Mouse (Mus musculus): ENCODE results near the gene Mindy2. TPM values are rescaled to one million over a fixed set of nuclear protein-coding genes. Genes with fewer than 3 reads are reported as not detected.
A peak's percentile ranks its signal among the peaks of the same experiment; 100 is the strongest.

Gene Mindy2
- total RNA-seq, 2 experiments from 2014 or later = 9.0 to 12.5 TPM

- ATAC-seq (replicated peaks; ENCODE audit: poor library complexity, severe bottlenecking) = no peak
Observed at GRCm38 (mm10) chr9:70669197-70669596, 12.2 kb upstream of the Mindy2 start.

GRCm38 (mm10) chr9:70668048-70668447 is 11.1 kb upstream of the Mindy2 start:
- no peak for ATAC-seq (replicated peaks; ENCODE audit: poor library complexity, severe bottlenecking)

GRCm38 (mm10) chr9:70666811-70667210 is 9.8 kb upstream of the Mindy2 start:
- ATAC-seq (replicated peaks; ENCODE audit: poor library complexity, severe bottlenecking) = peak; percentile 92

- ATAC-seq (replicated peaks; ENCODE audit: poor library complexity, severe bottlenecking) = no peak
Observed at GRCm38 (mm10) chr9:70665372-70666145, 8.6 kb upstream of the Mindy2 start.

GRCm38 (mm10) chr9:70664847-70665246 is 7.9 kb upstream of the Mindy2 start:
- no peak for ATAC-seq (replicated peaks; ENCODE audit: poor library complexity, severe bottlenecking)

GRCm38 (mm10) chr9:70658266-70658665 is 1.3 kb upstream of the Mindy2 start:
- no peak for ATAC-seq (replicated peaks; ENCODE audit: poor library complexity, severe bottlenecking)

- peak; percentile 60 for ATAC-seq (replicated peaks; ENCODE audit: poor library complexity, severe bottlenecking)
Observed at GRCm38 (mm10) chr9:70656130-70657007, 605 bp downstream of the Mindy2 start, which contains the start of gene Gm10642. TSS of gene Gm10642 (plus strand) at chr9:70656251.

GRCm38 (mm10) chr9:70655764-70656129 is 1.2 kb downstream of the Mindy2 start:
- ATAC-seq (replicated peaks; ENCODE audit: poor library complexity, severe bottlenecking) = no peak

GRCm38 (mm10) chr9:70654496-70654895 is 2.5 kb downstream of the Mindy2 start:
- no peak for ATAC-seq (replicated peaks; ENCODE audit: poor library complexity, severe bottlenecking)

- ATAC-seq (replicated peaks; ENCODE audit: poor library complexity, severe bottlenecking) = no peak
Observed at GRCm38 (mm10) chr9:70653875-70654274, 3.1 kb downstream of the Mindy2 start.

GRCm38 (mm10) chr9:70652221-70652620 is 4.8 kb downstream of the Mindy2 start:
- no peak for ATAC-seq (replicated peaks; ENCODE audit: poor library complexity, severe bottlenecking)

- peak; percentile 46 for ATAC-seq (replicated peaks; ENCODE audit: poor library complexity, severe bottlenecking)
Observed at GRCm38 (mm10) chr9:70650994-70651393, 6.0 kb downstream of the Mindy2 start.

- ATAC-seq (replicated peaks; ENCODE audit: poor library complexity, severe bottlenecking) = peak; percentile 62
Observed at GRCm38 (mm10) chr9:70650260-70650659, 6.7 kb downstream of the Mindy2 start.

GRCm38 (mm10) chr9:70636748-70637147 is 20.2 kb downstream of the Mindy2 start:
- no peak for ATAC-seq (replicated peaks; ENCODE audit: poor library complexity, severe bottlenecking)

- ATAC-seq (replicated peaks; ENCODE audit: poor library complexity, severe bottlenecking) = no peak
Observed at GRCm38 (mm10) chr9:70631665-70632064, 25.3 kb downstream of the Mindy2 start.

- ATAC-seq (replicated peaks; ENCODE audit: poor library complexity, severe bottlenecking) = no peak
Observed at GRCm38 (mm10) chr9:70629711-70630110, 27.3 kb downstream of the Mindy2 start.

GRCm38 (mm10) chr9:70611026-70611673 is 45.8 kb downstream of the Mindy2 start:
- no peak for ATAC-seq (replicated peaks; ENCODE audit: poor library complexity, severe bottlenecking)

- no peak for ATAC-seq (replicated peaks; ENCODE audit: poor library complexity, severe bottlenecking)
Observed at GRCm38 (mm10) chr9:70602186-70602845, 54.7 kb downstream of the Mindy2 start.

- no peak for ATAC-seq (replicated peaks; ENCODE audit: poor library complexity, severe bottlenecking)
Observed at GRCm38 (mm10) chr9:70598271-70598670, 58.7 kb downstream of the Mindy2 start.

GRCm38 (mm10) chr9:70591486-70591885 is 65.5 kb downstream of the Mindy2 start:
- peak; percentile 28 for ATAC-seq (replicated peaks; ENCODE audit: poor library complexity, severe bottlenecking)

Data from granulocyte monocyte progenitor cell, adult 5-6 weeks (primary cell).